Mouse (Mus musculus): Measurements from ENCODE around the gene Gjc2. TPM values are rescaled to one million over a fixed set of nuclear protein-coding genes. Genes with fewer than 3 reads are reported as not detected.

Gjc2 gene
- polyA plus RNA-seq, 1 experiment from 2014 or later = 0.36 TPM

DNA sequence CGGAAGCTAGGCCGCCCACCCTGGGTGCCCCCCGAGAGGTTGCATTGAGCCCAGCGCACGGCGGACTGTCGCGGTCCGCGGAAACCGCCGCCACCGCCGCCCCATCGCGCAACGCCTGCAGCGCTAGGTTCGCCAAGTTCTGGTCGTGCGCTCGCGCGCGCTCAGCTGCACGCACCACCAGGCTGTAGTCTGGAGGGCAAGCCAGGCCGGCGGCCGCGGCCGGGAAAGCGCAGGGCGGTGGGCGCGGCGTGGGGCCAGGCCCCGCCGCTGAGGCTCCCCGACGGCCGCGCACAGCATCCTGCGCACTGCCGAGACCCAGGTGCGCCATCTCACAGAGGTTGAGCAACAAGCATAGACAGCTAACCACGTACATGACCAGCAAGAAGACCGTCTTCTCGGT is 6.5 kb downstream of the Gjc2 start:
- Histone ChIP-seq H3K27me3 (ENCODE audit: control insufficient read depth, insufficient read depth, low read length) (peaks cover 43% of the 10 kb centered on the region), H3K9me3 (ENCODE audit: control insufficient read depth, low read depth, low read length) (no peaks in the 10 kb centered on the region)

GRCm38 (mm10) chr11:59174189-59174838 is 8.7 kb downstream of the Gjc2 start:
- Histone ChIP-seq H3K36me3 (ENCODE audit: control insufficient read depth, insufficient read depth, low read length) (no peaks in the 10 kb centered on the region), H3K4me2 (replicated peaks; ENCODE audit: low read depth, low read length) (no peak overlapping the region), H3K27ac (ENCODE audit: low read length) (no peak overlapping the region), H3K27me3 (ENCODE audit: control insufficient read depth, insufficient read depth, low read length) (peaks cover 40% of the 10 kb centered on the region), H3K9ac (replicated peaks; ENCODE audit: low read depth, low read length) (no peak overlapping the region), H3K4me3 (ENCODE audit: low read depth, low read length) (no peak overlapping the region), H3K9me3 (ENCODE audit: control insufficient read depth, low read depth, low read length) (no peaks in the 10 kb centered on the region), H3K4me1 (ENCODE audit: control insufficient read depth, insufficient read depth, low read length) (peaks cover 4% of the 10 kb centered on the region; the same call in 1 of the 2 replicates)
- WGBS = 44% methylated on average over 6 of the region's 6 CpGs
- ATAC-seq (ENCODE audit: insufficient number of reproducible peaks, insufficient read depth, low FRiP score, low read depth) = no peak

More for the DNA sequence above, 6.5 kb downstream of the Gjc2 start:
- no peak overlapping the region for H3K9ac ChIP-seq (replicated peaks; ENCODE audit: low read depth, low read length)
- H3K27ac ChIP-seq (ENCODE audit: low read length) = no peak overlapping the region
- H3K36me3 ChIP-seq (ENCODE audit: control insufficient read depth, insufficient read depth, low read length) = no peaks in the 10 kb centered on the region
- peak overlapping the region; percentile 30 for H3K4me2 ChIP-seq (replicated peaks; ENCODE audit: low read depth, low read length)
- H3K4me3 ChIP-seq (ENCODE audit: low read depth, low read length) = peak overlapping the region; percentile 17
- ATAC-seq (ENCODE audit: insufficient number of reproducible peaks, insufficient read depth, low FRiP score, low read depth) = no peak
- 2% methylated on average over 48 of the region's 48 CpGs for WGBS
- H3K4me1 ChIP-seq (ENCODE audit: control insufficient read depth, insufficient read depth, low read length) = peaks cover 4% of the 10 kb centered on the region; the same call in 1 of the 2 replicates

DNA sequence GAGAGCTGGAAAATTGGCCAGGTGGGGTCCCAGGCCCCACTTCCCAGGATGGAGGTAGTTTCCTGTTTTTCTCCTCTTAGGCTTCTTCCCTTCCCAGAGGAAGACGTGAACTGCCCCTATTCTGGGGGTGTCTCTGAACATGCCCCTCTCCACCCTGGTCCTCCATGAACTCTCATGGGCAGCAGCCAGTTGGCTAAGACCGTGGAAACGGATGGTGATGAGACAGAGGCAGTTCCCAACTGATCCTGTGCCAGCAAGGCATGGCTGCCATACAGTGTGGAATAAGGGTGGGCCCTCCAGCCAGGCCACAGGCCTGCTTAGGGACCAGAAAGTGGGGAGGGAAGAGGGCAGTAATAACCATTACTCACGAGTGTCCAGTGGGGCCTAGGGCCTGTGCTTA is 12.5 kb downstream of the Gjc2 start:
- Histone ChIP-seq H3K4me3 (ENCODE audit: low read depth, low read length) (no peak overlapping the region), H3K4me2 (replicated peaks; ENCODE audit: low read depth, low read length) (no peak overlapping the region), H3K9ac (replicated peaks; ENCODE audit: low read depth, low read length) (no peak overlapping the region), H3K9me3 (ENCODE audit: control insufficient read depth, low read depth, low read length) (no peaks in the 10 kb centered on the region), H3K4me1 (ENCODE audit: control insufficient read depth, insufficient read depth, low read length) (no peaks in the 10 kb centered on the region), H3K36me3 (ENCODE audit: control insufficient read depth, insufficient read depth, low read length) (no peaks in the 10 kb centered on the region), H3K27ac (ENCODE audit: low read length) (no peak overlapping the region), H3K27me3 (ENCODE audit: control insufficient read depth, insufficient read depth, low read length) (peaks cover 6% of the 10 kb centered on the region)
- WGBS = 73% methylated on average over 4 of the region's 4 CpGs
- no peak for ATAC-seq (ENCODE audit: insufficient number of reproducible peaks, insufficient read depth, low FRiP score, low read depth)

- H3K4me1 ChIP-seq (ENCODE audit: control insufficient read depth, insufficient read depth, low read length) = no peaks in the 10 kb centered on the region
- H3K9ac ChIP-seq (replicated peaks; ENCODE audit: low read depth, low read length) = no peak overlapping the region
- H3K27me3 ChIP-seq (ENCODE audit: control insufficient read depth, insufficient read depth, low read length) = no peaks in the 10 kb centered on the region; the same call in 1 of the 2 replicates
- H3K4me3 ChIP-seq (ENCODE audit: low read depth, low read length) = no peak overlapping the region
- H3K4me2 ChIP-seq (replicated peaks; ENCODE audit: low read depth, low read length) = no peak overlapping the region
- H3K27ac ChIP-seq (ENCODE audit: low read length) = no peak overlapping the region
- H3K9me3 ChIP-seq (ENCODE audit: control insufficient read depth, low read depth, low read length) = no peaks in the 10 kb centered on the region
- ATAC-seq (ENCODE audit: insufficient number of reproducible peaks, insufficient read depth, low FRiP score, low read depth) = no peak
- H3K36me3 ChIP-seq (ENCODE audit: control insufficient read depth, insufficient read depth, low read length) = no peaks in the 10 kb centered on the region
- 50% methylated on average over 3 of the region's 3 CpGs for WGBS
Observed at GRCm38 (mm10) chr11:59169807-59170206, 13.2 kb downstream of the Gjc2 start.

- Histone ChIP-seq H3K4me1 (ENCODE audit: control insufficient read depth, insufficient read depth, low read length) (0 out of 2 replicates have a peak, but pooled peaks cover 5% of the 10 kb centered on the region), H3K4me2 (replicated peaks; ENCODE audit: low read depth, low read length) (no peak overlapping the region), H3K27me3 (ENCODE audit: control insufficient read depth, insufficient read depth, low read length) (no peaks in the 10 kb centered on the region), H3K9me3 (ENCODE audit: control insufficient read depth, low read depth, low read length) (no peaks in the 10 kb centered on the region), H3K36me3 (ENCODE audit: control insufficient read depth, insufficient read depth, low read length) (no peaks in the 10 kb centered on the region), H3K27ac (ENCODE audit: low read length) (no peak overlapping the region), H3K4me3 (ENCODE audit: low read depth, low read length) (no peak overlapping the region), H3K9ac (replicated peaks; ENCODE audit: low read depth, low read length) (no peak overlapping the region)
- ATAC-seq (ENCODE audit: insufficient number of reproducible peaks, insufficient read depth, low FRiP score, low read depth) = no peak
- WGBS = 60% methylated on average over 2 of the region's 2 CpGs
Observed at GRCm38 (mm10) chr11:59165616-59166241, 17.3 kb downstream of the Gjc2 start.

GRCm38 (mm10) chr11:59164384-59164783 is 18.6 kb downstream of the Gjc2 start:
- H3K27me3 ChIP-seq (ENCODE audit: control insufficient read depth, insufficient read depth, low read length) = no peaks in the 10 kb centered on the region
- WGBS = 79% methylated on average over 9 of the region's 9 CpGs
- no peak for ATAC-seq (ENCODE audit: insufficient number of reproducible peaks, insufficient read depth, low FRiP score, low read depth)
- peak overlapping the region; percentile 57 for H3K4me2 ChIP-seq (replicated peaks; ENCODE audit: low read depth, low read length)
- no peak overlapping the region for H3K9ac ChIP-seq (replicated peaks; ENCODE audit: low read depth, low read length)
- H3K9me3 ChIP-seq (ENCODE audit: control insufficient read depth, low read depth, low read length) = no peaks in the 10 kb centered on the region
- H3K4me3 ChIP-seq (ENCODE audit: low read depth, low read length) = peak overlapping the region; percentile 62; the same call in 1 of the 2 replicates
- peak overlapping the region; percentile 98 for H3K27ac ChIP-seq (ENCODE audit: low read length)
- 0 out of 2 replicates have a peak, but pooled peaks cover 5% of the 10 kb centered on the region for H3K4me1 ChIP-seq (ENCODE audit: control insufficient read depth, insufficient read depth, low read length)
- H3K36me3 ChIP-seq (ENCODE audit: control insufficient read depth, insufficient read depth, low read length) = no peaks in the 10 kb centered on the region

DNA sequence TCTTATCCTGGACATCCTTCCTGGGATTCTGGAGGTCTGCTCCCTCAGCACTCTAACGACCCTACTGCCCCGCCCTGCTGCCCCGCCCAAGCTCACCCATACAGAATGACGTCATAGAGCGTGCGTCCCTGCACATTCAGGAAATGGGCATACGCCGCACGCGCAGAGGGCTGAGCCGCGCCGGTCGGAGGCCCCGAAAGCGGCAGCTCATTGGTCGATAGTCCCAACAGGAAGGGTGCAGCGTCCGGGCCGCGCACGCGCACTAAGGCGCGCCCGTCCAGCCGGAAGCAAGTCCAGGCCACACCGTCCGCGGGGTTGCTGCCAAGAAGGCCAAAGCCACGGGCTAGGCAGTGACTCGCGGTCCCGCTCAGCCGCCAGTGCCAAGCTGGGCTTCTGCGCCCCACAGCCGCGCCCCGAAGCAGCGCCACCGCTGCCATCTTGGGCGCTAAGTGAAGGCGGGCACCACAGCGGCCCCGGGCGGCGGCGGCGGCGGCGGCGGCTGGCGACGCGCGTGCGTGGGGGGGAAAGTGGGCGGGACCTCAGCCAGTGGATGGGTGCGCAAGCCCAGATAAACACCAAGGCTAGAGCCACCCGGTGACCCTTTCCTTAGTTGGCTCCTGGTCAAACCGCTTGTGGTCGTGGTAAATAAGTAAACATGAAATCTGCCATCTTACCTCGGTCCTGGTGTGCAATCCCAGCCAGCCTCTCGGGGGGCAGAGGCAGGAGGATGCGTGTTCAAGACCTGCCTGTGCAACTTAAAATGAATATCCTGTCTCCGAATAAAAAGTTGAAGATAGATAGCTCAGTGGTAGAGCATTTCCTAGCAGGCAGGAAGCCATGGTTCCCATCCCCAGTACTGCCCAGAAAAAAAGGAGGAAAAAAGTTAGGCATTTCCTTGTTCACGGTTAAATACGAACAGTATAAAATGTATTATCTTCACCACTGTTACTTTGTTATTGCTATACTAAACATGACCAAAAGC is 19.5 kb downstream of the Gjc2 start, which contains the start of gene Iba57:
Gene Iba57 (minus strand): TSS at position 485 of the 982 bp plus-strand sequence.
- no peaks in the 10 kb centered on the region for H3K9me3 ChIP-seq (ENCODE audit: control insufficient read depth, low read depth, low read length)
- ATAC-seq (ENCODE audit: insufficient number of reproducible peaks, insufficient read depth, low FRiP score, low read depth) = peak; percentile 98
- peaks cover under 1% of the 10 kb centered on the region; the same call in 1 of the 2 replicates for H3K36me3 ChIP-seq (ENCODE audit: control insufficient read depth, insufficient read depth, low read length)
- H3K4me1 ChIP-seq (ENCODE audit: control insufficient read depth, insufficient read depth, low read length) = 0 out of 2 replicates have a peak, but pooled peaks cover 5% of the 10 kb centered on the region
- H3K27ac ChIP-seq (ENCODE audit: low read length) = peak within 1 kb of the TSS; percentile 98
- 3% methylated on average over 63 of the region's 68 CpGs for WGBS
- H3K4me3 ChIP-seq (ENCODE audit: low read depth, low read length) = peak within 1 kb of the TSS; percentile 62
- H3K4me2 ChIP-seq (replicated peaks; ENCODE audit: low read depth, low read length) = peak within 1 kb of the TSS; percentile 57
- no peaks in the 10 kb centered on the region for H3K27me3 ChIP-seq (ENCODE audit: control insufficient read depth, insufficient read depth, low read length)
- peak within 1 kb of the TSS; percentile 77 for H3K9ac ChIP-seq (replicated peaks; ENCODE audit: low read depth, low read length)
